Mouse (Mus musculus) brain, embryonic 14.5 days (tissue): ENCODE data around the gene Steap3.

Experiments used
- CTCF ChIP-seq: fragments of 200-500 bp; IDR thresholded peaks from 2 replicates; pipeline ENCODE4 v1.5.1; 2012; ENCODE audit warnings: inconsistent platforms, mild to moderate bottlenecking, moderate library complexity, borderline replicate concordance; ENCODE audit not compliant: insufficient read depth, insufficient read length; ENCODE audit errors: extremely low read depth
- POLR2A ChIP-seq: fragments of 200-500 bp; IDR thresholded peaks from 2 replicates; pipeline ENCODE4 v1.6.1; 2012; ENCODE audit warnings: mild to moderate bottlenecking, inconsistent platforms, borderline replicate concordance; ENCODE audit not compliant: poor library complexity, insufficient read depth, insufficient read length, severe bottlenecking; ENCODE audit errors: extremely low read depth

GRCm38 (mm10) chr1:120197189-120197588, 75.3 kb downstream of the Steap3 start:
- peak; percentile 96 for TF ChIP-seq CTCF
- no peak for TF ChIP-seq POLR2A
